Mouse (Mus musculus): Measurements from ENCODE around the gene Mecom.

Gene Mecom

GRCm38 (mm10) chr3:30164834-30165233, 383.0 kb downstream of the Mecom start:
- in situ Hi-C loops (cut with MboI; ENCODE audit: unreplicated experiment in 2 of 2): no loop called here

GRCm38 (mm10) chr3:30163390-30163789, 384.4 kb downstream of the Mecom start:
- in situ Hi-C loops (cut with MboI; ENCODE audit: unreplicated experiment in 2 of 2): no loop called here

DNA sequence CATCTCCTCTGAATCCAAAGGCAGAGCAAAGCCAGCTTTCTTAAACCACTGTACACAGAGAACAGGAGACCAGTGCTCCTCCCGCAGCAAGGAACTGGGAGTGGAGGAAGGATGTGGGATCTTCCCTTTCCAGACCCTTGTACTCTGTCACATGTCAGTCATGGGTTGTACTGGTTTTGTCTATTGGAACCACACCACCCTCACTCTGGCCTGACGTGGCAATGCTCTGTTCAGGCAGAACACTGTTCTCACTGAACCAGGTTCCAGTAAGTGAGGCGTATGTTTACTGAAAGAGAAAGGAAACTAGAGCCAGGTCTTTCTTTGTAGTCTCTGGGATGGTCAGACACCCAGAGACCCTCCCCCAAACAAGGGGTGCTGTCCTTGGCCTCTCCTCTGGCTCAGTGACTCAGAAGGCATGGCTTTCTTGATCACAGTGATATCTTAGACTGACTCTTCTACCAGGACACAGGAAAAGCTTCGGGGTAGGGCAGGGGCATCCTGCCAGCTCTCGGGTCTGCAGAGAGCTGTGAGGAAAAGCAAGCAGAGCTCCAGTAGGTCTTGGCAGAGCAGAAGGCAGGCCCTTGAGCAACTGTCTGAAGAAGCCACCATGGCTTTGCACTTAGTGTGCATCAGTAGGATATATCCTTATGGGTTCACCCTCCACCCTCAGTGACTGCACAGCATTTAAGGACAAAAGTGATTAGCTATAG, 386.7 kb downstream of the Mecom start:
- in situ Hi-C loops (cut with MboI; ENCODE audit: unreplicated experiment in 2 of 2): no loop called here

- in situ Hi-C loops (cut with MboI; ENCODE audit: unreplicated experiment in 2 of 2): no loop called here
Observed at GRCm38 (mm10) chr3:30160346-30160745, 387.5 kb downstream of the Mecom start.

GRCm38 (mm10) chr3:30157128-30157670, 390.6 kb downstream of the Mecom start:
- in situ Hi-C loops (cut with MboI; ENCODE audit: unreplicated experiment in 2 of 2): no loop called here

DNA sequence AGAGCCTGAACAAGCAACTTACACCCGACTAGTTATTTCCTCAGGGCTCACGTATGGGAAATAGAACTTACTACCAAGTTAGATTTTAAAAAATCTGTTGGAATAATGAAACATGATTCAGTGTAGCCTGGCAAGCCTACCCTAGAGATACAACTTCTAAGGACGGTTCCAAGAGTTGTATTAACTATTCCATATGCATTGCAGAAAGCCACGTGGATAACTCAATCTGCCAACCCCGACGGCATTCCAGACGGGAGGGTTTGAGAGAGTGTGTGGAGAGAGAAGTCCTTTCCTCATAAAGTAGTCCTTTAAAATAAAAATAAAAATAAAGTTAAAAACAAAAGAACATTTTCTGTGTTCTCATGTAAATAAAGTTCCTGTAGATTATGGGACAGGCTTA, 393.4 kb downstream of the Mecom start:
- in situ Hi-C loops (cut with MboI; ENCODE audit: unreplicated experiment in 2 of 2): no loop called here

DNA sequence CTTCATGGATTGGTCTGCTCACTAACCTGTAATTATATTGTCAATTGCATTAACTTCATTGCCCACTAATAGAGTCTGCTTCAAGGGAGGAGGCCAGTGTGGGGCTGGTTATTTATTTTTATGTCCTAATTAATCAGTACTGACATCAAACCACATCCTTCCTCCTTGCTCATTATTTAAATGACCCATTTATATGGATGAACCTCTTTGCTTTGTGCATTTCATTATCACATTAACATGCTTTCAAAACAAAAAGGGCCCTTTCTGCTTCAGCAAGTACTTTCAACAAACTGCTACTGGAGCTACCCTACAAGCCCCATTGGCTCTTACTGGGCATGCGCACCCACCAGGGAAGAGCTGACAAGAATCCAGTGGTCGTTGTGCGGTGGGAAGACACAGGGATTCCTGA, 393.9 kb downstream of the Mecom start:
- in situ Hi-C loops (cut with MboI; ENCODE audit: unreplicated experiment in 2 of 2): no loop called here

GRCm38 (mm10) chr3:30150071-30150470, 397.7 kb downstream of the Mecom start:
- in situ Hi-C loops (cut with MboI; ENCODE audit: unreplicated experiment in 2 of 2): no loop called here

DNA sequence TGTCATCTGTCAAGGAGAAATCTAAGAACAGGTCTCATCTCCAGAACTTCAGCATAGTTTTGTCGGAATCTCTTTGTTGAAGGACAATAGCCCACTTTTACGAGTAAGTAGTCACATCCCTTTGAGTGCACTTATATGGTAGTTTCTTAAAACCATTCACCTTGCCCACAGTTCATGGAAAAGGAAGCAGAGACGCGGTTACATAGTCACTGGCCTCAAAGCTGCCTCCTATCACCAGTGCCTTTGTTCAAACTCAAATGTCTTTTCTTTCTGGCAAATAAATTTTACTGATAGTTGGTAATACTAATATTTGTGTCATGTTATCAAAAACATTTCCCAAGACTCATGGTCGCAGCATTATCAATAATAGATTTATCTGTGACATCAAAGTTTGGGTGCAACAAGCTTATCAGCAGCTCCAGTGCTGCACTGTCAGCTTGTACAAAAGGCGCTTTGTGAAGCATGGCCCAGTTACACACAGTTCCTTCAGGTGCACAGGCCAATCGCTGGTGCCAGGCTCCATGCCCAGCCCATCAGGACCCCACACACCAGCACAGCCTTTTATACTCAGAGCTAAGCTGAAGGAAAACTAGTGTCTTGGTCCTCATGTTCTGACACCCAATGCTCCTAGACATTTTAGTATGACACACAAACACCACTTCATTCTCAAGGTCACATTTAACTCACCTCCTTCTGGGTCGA, 399.3 kb downstream of the Mecom start:
- in situ Hi-C loops (cut with MboI; ENCODE audit: unreplicated experiment in 2 of 2): no loop called here

- in situ Hi-C loops (cut with MboI; ENCODE audit: unreplicated experiment in 2 of 2): no loop called here
Observed at GRCm38 (mm10) chr3:30145051-30145450, 402.8 kb downstream of the Mecom start.

GRCm38 (mm10) chr3:30143961-30144411, 403.8 kb downstream of the Mecom start:
- in situ Hi-C loops (cut with MboI; ENCODE audit: unreplicated experiment in 2 of 2): no loop called here

DNA sequence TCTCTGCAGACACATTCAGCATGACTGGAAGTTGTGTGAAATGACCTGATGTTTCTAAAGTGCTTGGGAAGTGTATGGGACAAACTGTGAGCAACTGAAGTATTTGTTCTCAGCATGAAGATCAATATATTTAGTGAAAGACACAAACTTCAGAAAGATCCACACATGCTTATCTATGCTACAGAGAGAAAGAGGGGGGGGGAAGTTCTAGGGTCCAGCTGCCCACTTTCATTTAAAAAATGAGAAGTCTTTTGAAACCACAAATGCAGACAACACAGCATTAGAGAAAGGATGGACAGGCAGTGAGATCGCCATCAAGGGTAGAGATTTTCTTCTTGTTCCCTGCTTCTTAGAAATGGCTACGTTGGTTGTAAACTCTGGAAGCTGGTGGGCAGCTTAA, 404.4 kb downstream of the Mecom start:
- in situ Hi-C loops (cut with MboI; ENCODE audit: unreplicated experiment in 2 of 2): no loop called here

GRCm38 (mm10) chr3:30140349-30140748, 407.5 kb downstream of the Mecom start:
- in situ Hi-C loops (cut with MboI; ENCODE audit: unreplicated experiment in 2 of 2): no loop called here

DNA sequence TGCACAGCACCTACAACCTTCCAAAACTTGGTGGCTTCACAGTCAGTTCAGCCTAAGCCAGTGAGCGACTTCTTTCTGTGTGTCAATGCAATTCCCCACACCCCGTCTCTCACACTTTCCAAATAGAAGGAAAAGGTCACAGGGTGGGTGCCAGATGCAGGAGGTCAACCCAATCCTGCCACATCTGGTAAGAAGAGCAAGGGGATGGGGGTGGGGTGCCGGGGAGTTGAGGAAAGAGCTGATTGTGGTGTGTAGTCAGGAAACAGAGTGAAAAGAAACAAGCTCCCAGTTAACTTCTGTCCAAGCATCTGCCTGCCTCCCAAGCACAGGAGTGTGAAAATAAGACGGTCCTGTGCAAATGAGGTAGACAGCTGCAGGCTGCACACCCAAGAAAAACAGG, 408.1 kb downstream of the Mecom start:
- in situ Hi-C loops (cut with MboI; ENCODE audit: unreplicated experiment in 2 of 2): no loop called here

DNA sequence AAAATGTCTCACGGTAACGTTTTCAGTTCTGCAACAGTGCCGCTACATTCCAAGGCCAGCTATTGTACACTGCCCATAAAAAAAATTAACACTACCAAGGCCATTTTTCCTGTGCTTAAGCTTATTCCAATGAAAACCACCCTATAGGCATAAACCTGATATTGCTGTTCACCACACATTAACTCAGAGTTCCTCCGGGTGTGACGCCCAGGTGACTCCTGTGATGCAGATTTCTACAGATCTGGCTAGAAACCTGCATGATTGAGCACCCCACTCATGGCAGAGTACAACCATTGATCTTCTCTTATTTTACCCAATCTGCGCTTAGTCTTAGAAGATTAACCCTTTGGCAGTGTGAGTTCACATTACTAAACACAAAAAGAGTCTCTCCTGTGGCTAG, 409.2 kb downstream of the Mecom start:
- in situ Hi-C loops (cut with MboI; ENCODE audit: unreplicated experiment in 2 of 2): no loop called here

GRCm38 (mm10) chr3:30135857-30136256, 412.0 kb downstream of the Mecom start:
- in situ Hi-C loops (cut with MboI; ENCODE audit: unreplicated experiment in 2 of 2): no loop called here

GRCm38 (mm10) chr3:30135119-30135518, 412.7 kb downstream of the Mecom start:
- in situ Hi-C loops (cut with MboI; ENCODE audit: unreplicated experiment in 2 of 2): no loop called here

DNA sequence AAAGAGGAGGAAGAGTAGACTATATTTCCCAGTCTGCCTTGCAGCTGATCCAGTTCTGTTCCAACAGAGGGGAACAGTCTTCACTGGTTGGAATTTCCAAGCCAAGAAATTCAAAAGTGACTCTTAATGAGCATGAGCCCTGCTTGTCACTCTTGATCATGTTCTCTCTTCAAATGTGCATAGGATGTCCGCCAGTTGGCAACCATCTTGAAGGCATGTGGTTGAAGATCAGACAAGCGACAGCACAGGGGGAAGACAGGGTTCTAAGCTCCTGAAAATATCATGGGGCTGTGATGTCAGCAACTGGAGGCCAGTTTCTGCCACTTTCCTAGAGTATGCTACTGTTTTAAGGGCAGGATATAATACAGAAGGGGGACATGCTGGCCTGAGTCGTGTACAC, 414.8 kb downstream of the Mecom start:
- in situ Hi-C loops (cut with MboI; ENCODE audit: unreplicated experiment in 2 of 2): no loop called here

GRCm38 (mm10) chr3:30132370-30132769, 415.4 kb downstream of the Mecom start:
- in situ Hi-C loops (cut with MboI; ENCODE audit: unreplicated experiment in 2 of 2): no loop called here

DNA sequence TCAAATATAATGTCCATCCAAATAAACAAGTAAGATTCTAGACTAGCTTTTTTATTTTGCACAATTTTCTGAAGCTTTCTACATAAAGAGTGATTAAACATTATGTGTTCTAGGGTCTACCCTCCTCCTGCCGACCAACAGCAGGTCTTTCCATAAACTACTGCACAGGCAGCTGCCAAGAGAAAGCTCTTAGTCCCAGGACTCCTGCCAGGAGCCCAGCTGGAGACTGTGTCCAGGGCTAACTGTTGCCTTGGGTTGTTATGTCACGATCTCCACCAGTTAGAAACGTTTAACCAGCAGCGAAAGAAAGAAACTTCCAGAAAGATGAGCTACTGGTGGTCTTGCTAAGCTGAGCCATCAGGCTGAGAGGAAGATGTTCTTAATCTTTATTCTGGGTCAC, 417.3 kb downstream of the Mecom start:
- in situ Hi-C loops (cut with MboI; ENCODE audit: unreplicated experiment in 2 of 2): no loop called here

GRCm38 (mm10) chr3:30122618-30123017, 425.2 kb downstream of the Mecom start:
- in situ Hi-C loops (cut with MboI; ENCODE audit: unreplicated experiment in 2 of 2): no loop called here

Measured in v-Abl transformed pro-B cells (cell line).